Mouse (Mus musculus): ENCODE measurements around the gene Sprr3.
"Not testable (repeated sequence)": the region's sequence is repeated elsewhere in the genome, so short reads cannot be mapped to it uniquely, and the experiment has no call there.

The Sprr3 gene

DNA sequence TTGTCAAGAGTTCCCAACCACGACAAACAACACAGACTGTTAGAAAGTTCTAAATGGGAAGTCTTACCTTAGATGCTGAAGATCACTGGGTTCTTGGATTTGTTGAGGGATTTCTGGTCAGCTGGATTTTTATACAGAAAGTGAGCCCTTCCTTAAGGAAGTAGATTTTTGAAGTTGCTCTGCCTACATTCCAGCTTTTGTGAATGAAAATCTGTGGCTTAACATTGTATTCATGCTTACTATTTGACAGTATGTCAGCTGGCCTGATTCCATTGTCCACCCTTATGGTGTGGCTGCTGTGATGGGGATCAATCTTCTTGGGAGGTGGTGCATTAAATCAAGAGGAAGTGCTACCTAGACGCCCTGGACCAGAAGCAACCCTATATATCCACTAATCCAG lies at the start of gene Sprr3:
Sprr3 (minus strand) TSS at position 101 of the 400 bp plus-strand sequence.
- no peak for DNase-seq (ENCODE audit: low read depth, low spot score)

DNA sequence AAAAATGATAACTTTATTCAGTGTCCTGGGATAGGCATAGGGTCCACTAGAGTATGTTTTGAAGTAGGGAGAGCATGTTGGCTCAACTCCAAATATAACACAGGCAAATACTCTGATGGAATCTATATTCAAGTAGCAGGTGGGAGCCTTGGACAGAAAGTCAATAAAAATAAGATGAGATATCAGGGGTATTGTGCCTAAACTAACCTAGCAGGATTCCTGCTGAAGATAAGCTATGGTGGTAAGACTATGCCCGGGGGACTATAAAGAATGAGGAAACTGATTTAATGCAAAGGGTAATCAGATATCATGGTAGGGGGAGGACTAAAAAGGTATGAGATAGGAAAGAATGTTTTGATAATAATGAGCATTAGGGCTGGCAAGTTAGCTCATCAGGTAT lies 49.7 kb upstream of the Sprr3 start:
- no peak for DNase-seq (ENCODE audit: low read depth, low spot score)

DNA sequence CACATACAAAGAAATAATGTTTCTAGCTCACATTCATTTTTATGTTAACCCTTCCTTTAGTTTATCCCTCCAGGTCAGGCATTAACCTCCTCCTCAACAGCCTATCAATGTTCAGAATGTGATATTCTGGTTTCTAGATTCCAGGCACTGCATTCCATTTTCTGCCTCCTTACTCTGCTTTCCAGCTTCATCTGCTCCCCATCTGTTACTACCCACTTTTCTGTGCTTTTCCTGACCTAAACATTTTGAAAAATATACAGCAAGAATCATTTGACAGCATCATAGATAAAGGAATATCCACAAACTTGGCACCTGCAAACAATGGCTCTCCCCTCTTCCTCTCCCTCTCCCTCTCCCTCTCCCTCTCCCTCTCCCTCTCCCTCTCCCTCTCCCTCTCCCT lies 45.0 kb upstream of the Sprr3 start:
- DNase-seq (ENCODE audit: low read depth, low spot score): no peak

DNA sequence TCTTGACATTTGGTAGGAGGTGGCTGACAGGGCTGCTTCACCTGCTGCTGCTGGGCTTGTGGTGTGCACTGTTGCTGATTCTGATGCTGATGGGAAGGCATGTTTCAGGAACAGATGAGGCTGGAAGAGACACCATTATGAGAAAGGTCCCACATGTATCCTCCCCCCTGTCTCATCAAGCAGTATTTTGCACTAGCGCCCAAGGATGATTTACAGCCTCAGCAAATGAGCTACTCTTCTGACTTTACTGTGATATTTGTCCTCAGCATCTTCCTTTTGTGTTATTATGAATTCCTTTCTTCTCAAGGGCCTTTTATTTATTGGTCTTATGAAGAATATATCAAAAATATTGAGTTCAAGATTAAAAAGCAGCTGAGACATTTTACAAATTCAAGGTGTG lies 41.9 kb upstream of the Sprr3 start, which contains the start of gene Sprr4:
Sprr4 (minus strand) TSS at position 101 of the 400 bp plus-strand sequence.
- DNase-seq (ENCODE audit: low read depth, low spot score): no peak

DNA sequence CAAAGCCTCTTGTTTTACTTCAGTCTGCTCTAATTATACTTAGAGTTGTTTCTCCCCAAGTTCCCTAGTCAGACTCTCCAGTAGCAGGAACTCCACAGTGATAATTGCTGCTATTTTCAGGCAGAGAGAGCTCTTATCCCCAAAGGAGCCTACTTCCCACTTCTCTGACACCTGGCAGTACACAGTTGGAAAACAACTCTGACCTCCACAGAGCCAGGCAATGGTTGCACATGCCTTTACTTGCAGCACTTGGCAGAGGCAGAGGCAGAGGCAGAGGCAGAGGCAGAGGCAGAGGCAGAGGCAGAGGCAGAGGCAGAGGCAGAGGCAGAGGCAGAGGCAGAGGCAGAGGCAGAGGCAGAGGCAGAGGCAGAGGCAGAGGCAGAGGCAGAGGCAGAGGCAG lies 31.7 kb upstream of the Sprr3 start:
- not testable (repeated sequence) for DNase-seq (ENCODE audit: low read depth, low spot score)

DNA sequence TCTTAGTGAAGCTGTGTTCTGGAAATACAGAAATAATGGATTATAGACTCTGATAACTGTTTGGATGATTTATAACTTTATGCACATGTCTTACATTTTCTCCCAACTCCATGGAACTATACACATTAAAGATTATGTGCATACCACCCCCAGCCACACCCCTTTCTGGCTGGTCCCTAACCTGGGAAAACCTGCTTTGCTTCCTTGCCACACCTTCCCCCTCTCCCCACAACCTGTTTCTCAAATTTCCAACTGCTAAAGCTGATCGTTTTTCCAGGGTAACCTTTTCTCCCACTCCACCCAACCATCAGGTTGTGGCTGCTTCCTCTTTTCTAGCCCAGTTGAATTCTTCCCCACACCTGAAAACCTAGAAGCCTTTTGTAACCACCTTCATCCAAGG lies 27.8 kb upstream of the Sprr3 start:
- no peak for DNase-seq (ENCODE audit: low read depth, low spot score)

DNA sequence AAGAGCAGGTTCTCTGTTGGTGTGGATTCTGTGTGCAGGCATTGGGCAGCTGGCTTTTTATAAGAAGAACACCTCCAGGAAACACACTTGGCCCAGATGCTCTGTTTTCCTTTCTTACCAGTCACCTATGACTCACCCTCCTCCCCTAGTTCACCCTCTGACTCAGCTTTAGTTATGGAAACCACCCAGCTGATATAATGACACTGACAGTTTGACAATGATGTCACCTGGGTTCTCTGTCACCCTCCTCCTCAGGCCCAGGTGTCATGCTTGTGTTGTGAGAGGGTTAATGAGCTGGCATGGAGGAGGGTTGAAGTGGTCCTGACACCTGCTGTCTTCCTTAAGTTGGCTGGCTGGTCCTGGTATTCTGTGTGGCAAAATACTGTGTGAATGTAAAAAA lies 27.3 kb upstream of the Sprr3 start, which contains the start of gene Sprr1a:
Sprr1a (minus strand) TSS at position 33 of the 400 bp plus-strand sequence.
- DNase-seq (ENCODE audit: low read depth, low spot score): no peak

DNA sequence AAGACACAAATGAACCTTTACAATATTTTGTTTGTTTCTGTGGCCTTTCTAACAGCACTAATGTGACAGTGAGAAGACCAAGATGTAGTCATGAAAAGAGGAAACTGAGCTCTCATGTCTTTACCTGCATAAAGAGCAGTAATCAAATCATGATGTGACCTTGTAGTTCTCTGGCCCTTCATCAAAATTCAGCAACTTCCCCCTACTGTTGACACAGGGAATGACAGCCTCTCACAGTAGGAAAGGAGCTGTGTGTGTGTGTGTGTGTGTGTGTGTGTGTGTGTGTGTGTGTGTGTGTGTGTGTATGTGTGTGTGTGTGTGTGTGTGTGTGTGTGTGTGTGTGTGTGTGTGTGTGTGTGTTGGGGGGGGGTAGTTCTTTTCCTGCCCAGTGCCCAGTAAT lies 22.7 kb upstream of the Sprr3 start:
- not testable (repeated sequence) for DNase-seq (ENCODE audit: low read depth, low spot score)

DNA sequence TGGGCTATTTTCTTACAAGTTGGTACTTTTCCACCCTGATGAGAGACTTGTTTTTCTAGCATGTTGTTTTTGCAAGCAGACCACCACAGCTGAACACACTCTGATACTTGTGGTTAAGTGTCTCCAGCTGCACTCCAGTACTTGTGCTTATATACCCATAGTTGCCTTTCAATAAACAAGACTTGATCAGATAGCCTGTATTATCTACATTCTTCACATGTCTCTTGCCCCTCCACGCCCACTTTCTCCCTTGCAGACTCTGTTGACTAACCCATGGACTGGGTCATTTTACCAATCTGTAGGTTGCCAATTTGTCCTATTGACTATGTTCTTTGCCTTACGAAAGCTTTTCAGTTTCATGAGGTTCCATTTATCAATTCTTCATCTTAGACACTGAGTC lies 11.6 kb upstream of the Sprr3 start:
- no peak for DNase-seq (ENCODE audit: low read depth, low spot score)

DNA sequence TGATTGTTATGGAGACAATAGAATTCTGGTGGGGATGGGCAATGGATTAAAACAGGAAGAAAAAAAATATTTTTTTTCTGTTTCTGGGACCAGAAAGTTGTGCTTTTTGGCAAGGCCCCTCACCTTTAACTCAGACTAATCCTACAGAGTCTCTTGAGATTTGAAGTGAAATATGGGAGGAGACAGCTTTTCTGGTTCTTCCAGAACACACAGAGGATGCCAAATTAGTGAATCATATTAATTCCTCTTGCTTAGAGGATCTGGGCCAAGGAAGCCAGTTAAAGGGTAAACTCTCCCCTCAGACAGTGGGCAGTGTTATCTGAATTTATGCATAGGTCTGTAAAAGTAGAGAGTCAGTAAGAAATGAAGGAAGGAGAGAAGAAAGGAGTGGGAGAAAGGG lies 8.9 kb upstream of the Sprr3 start:
- DNase-seq (ENCODE audit: low read depth, low spot score): no peak

DNA sequence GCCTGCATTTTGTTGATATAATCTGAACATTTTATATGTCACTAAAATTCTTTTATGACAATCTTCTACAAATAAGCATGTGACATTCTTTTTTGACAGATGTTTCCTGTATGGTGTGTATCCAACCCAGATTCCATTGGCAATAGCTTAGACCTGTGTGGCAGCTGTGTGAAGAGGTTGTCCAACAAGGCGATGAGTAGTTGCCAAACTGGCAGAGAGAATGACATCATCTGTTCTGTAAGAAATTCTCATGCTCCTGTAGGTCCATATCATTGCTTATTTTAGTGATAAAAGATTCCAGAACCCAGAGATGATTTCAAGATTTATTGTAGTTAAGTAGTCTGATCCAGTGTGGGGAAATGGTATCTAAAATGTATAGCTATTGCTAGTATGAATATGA lies 8.1 kb upstream of the Sprr3 start:
- DNase-seq (ENCODE audit: low read depth, low spot score): no peak

DNA sequence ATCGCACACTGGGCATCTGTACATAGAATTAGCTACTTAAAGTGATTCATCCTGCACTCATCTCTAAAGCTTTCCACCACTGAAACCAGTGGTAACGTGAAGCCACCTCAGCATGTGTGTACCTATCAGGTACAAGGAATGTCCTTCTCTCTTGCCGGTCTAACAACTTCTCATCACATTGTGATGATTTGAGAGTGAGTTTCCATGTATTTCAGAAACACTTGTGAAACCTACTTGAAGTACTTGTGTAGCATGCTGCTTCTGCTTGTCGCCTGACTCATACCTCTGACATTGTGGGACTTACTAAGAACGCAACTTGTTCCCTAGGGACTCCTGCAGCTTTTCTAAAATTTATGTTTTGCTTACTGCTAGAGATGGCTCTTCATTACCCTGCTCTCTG lies 3.4 kb downstream of the Sprr3 start:
- DNase-seq (ENCODE audit: low read depth, low spot score): no peak

DNA sequence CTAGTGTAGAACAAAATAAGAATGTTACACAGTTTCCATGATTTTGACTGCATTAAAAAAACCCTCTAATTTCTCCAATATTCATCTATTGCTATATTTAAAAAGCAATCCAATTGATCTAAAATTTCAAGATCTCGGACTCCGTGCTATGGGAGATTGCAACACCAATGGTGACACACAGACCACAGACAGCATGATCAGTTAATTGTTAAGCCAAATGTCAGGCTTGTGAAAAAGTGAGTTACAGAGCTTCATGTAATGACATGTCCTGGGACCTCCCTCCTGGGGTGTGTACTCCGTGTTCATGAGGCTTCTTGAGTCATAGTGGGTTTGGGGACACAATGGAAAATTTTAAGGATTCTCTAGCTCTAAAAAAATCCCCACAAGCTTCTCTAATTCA lies 18.3 kb downstream of the Sprr3 start:
- no peak for DNase-seq (ENCODE audit: low read depth, low spot score)

DNA sequence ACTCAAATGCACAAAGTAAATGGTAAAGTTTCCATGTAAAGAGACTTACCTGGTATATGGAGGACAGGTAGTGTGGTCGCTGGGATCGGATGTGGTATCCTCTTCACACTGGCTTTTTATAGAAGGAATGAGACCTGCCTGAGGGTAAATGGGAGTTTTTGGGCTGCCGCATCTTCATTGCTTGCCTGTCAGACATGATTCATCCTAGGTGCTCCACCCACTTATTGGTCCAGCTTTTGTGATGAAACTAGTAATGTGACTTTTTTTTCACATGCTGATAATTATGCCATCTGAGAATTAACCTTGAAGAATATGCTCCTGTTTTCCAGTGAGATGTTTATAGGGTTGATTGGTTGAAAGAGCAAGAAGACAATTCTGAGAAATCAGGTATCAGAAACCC lies 19.8 kb downstream of the Sprr3 start, which contains the start of gene Sprr1b:
Sprr1b (minus strand) TSS at position 101 of the 400 bp plus-strand sequence.
- DNase-seq (ENCODE audit: low read depth, low spot score): no peak

DNA sequence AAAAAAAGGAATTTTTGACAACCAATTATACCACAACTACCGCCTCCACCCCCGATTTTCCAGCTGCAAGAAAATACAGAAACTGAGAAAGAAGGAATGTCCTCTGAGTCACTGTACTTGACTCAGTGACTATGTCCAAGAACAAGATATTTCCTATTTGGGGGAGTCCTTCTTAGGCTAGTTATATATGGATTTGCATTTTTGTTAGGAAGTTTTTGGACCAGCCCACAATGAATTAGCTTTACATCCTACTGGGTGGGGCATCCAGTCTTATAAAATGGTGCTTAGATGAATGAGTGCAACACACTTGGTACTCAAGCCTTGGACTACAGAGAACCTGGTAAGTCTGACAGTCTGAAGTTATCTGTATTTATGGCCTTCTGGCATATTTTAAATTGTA lies 26.2 kb downstream of the Sprr3 start, which contains the start of gene Sprr2k:
Sprr2k (plus strand) TSS at position 301 of the 400 bp plus-strand sequence.
- DNase-seq (ENCODE audit: low read depth, low spot score): no peak

DNA sequence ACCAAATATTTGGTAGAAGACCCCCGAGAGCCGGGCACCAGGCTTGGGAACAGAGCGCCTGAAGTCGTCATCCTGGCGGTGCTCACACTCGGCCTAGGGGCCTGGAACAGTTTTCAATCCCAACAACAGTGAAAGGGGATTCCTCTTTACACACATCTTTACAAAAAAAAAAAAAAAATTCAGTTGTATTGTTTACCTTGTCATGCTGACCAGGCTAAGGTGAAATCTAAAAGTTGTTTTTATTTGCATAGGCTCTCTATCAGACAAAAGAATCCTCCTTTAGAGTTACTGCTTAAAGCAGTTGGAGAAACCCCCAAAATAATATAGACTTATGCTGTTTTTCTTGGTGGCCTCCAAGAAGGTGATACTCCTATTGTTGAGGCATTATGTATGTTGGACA lies 29.2 kb downstream of the Sprr3 start, which contains the start of gene Gm9774:
Gm9774 (minus strand) TSS at position 101 of the 400 bp plus-strand sequence.
- no peak for DNase-seq (ENCODE audit: low read depth, low spot score)

DNA sequence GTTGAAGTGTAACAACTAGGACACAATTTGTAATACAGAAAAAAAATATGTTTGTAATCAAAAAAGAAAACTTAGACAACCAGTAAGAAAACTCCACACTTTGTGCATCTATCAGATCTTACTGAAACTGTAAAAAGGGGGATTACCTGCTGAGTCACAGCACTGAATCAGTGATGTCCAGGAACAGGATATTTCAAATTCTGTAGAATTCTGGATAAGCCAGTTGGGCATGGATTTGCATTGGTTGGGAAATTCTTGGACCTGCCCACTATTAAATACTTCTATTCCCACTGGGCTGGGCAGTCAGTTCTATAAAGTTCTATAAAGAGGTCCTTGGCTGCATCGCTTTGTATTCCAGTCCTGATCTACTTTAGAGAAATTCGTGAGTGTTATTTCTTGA lies 40.7 kb downstream of the Sprr3 start, which contains the start of gene Sprr2j-ps:
Sprr2j-ps (plus strand) TSS at position 301 of the 400 bp plus-strand sequence.
- DNase-seq (ENCODE audit: low read depth, low spot score): no peak

DNA sequence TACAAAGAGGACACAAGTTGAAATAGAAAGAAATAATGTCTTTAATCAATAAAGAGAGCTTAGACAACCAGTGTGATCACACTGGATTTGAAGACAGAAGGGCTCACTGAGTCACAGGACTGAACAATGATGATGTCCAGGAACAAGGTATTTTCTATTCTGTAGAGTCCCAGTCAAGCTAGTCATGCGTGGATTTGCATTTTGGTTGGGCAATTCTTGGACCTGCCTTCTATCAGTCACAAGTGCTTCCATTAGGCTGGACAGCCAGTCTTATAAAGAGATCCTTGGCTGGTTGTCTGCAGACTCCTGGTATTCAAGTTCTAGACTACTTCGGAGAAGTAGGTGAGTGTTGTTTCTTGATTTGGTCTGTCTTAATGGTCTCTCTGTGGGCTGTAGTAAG lies 50.8 kb downstream of the Sprr3 start, which contains the start of gene Sprr2i:
Sprr2i (plus strand) TSS at position 301 of the 400 bp plus-strand sequence.
- no peak for DNase-seq (ENCODE audit: low read depth, low spot score)
